Mouse (Mus musculus) MEL (cell line): ENCODE data around the gene Minos1. TPM values are rescaled to one million over a fixed set of nuclear protein-coding genes. Genes with fewer than 3 reads are reported as not detected.

Experiments used
- DNase-seq: peaks from one replicate; pipeline ENCODE4 v3.0.0; 2011; ENCODE audit warnings: low read depth, low spot score
- H3K27ac ChIP-seq: 2 replicates; pipeline ENCODE4 v1.5.1; 2012; ENCODE audit warnings: low read depth, mild to moderate bottlenecking, control low read depth, low read length, moderate library complexity; ENCODE audit not compliant: control insufficient read depth
- H3K27me3 ChIP-seq, 2 experiments: fragments of 150-350 bp in 1 of 2; sonication (generic) in 1 of 2; 2 replicates each; pipeline ENCODE4 v1.6.1; 2012; ENCODE audit warnings: low read length in 2 of 2, mild to moderate bottlenecking in 2 of 2, improper control_type of control experiment in 1 of 2, moderate library complexity in 1 of 2; ENCODE audit not compliant: insufficient read depth in 2 of 2, control insufficient read depth in 1 of 2
- H3K36me3 ChIP-seq, 2 experiments: 2 replicates each; pipeline ENCODE4 v1.6.1; 2012 to 2014; ENCODE audit warnings: low read length in 2 of 2, improper control_type of control experiment in 1 of 2, inconsistent platforms in 1 of 2, mild to moderate bottlenecking in 1 of 2; ENCODE audit not compliant: insufficient read depth in 2 of 2, control insufficient read depth in 1 of 2
- H3K4me1 ChIP-seq, 2 experiments: fragments of 150-350 bp in 1 of 2; sonication (generic) in 1 of 2; 2 replicates each; pipeline ENCODE4 v1.6.1; 2012; ENCODE audit warnings: low read length in 2 of 2, improper control_type of control experiment in 1 of 2, mild to moderate bottlenecking in 1 of 2; ENCODE audit not compliant: insufficient read depth in 2 of 2, control insufficient read depth in 1 of 2
- H3K4me3 ChIP-seq, 2 experiments: fragments of 150-350 bp in 1 of 2; sonication (generic) in 1 of 2; 2 replicates each; pipeline ENCODE4 v1.5.1; 2012; ENCODE audit warnings: low read depth in 2 of 2, low read length in 2 of 2, mild to moderate bottlenecking in 2 of 2, moderate library complexity in 2 of 2, control low read depth in 1 of 2, improper control_type of control experiment in 1 of 2; ENCODE audit not compliant: control insufficient read depth in 1 of 2, insufficient read depth in 1 of 2
- H3K79me2 ChIP-seq: 2 replicates; pipeline ENCODE4 v1.6.1; 2012; ENCODE audit warnings: mild to moderate bottlenecking, low read length, moderate library complexity; ENCODE audit not compliant: control insufficient read depth, poor library complexity, insufficient read depth
- H3K9ac ChIP-seq: 2 replicates; pipeline ENCODE4 v1.6.1; 2012; ENCODE audit warnings: low read depth, mild to moderate bottlenecking, control low read depth, low read length, moderate library complexity; ENCODE audit not compliant: control insufficient read depth, poor library complexity, severe bottlenecking
- H3K9me3 ChIP-seq: fragments of 150-350 bp; sonication (generic); replicated peaks from 2 replicates; pipeline ENCODE4 v1.6.1; 2012; ENCODE audit warnings: mild to moderate bottlenecking, low read length, improper control_type of control experiment, moderate library complexity; ENCODE audit not compliant: insufficient read depth
- E2F4 ChIP-seq: IDR thresholded peaks from 2 replicates; pipeline ENCODE4 v1.6.1; 2011; ENCODE audit warnings: low read depth, low read length, improper control_type of control experiment, borderline replicate concordance
- ELF1 ChIP-seq: IDR thresholded peaks from 2 replicates; pipeline ENCODE4 v1.6.1; 2014; ENCODE audit warnings: low read depth, mild to moderate bottlenecking, inconsistent platforms, low read length, improper control_type of control experiment, moderate library complexity
- EP300 ChIP-seq, 2 experiments: IDR thresholded peaks; 2 replicates each; pipeline ENCODE4 v1.6.1; 2011; ENCODE audit warnings: improper control_type of control experiment in 2 of 2, low read length in 2 of 2, low read depth in 1 of 2, mild to moderate bottlenecking in 1 of 2
- ETS1 ChIP-seq: IDR thresholded peaks from 2 replicates; pipeline ENCODE4 v1.6.1; 2012; ENCODE audit warnings: low read depth, mild to moderate bottlenecking, inconsistent platforms, low read length, improper control_type of control experiment, moderate library complexity
- HCFC1 ChIP-seq: IDR thresholded peaks from 2 replicates; pipeline ENCODE4 v1.6.1; 2012; ENCODE audit warnings: low read depth, mild to moderate bottlenecking, inconsistent platforms, low read length, improper control_type of control experiment, moderate library complexity
- JUND ChIP-seq: IDR thresholded peaks from 2 replicates; pipeline ENCODE4 v1.6.1; 2011; ENCODE audit warnings: low read depth, mild to moderate bottlenecking, improper control_type of control experiment, low read length
- MAFK ChIP-seq: IDR thresholded peaks from 2 replicates; pipeline ENCODE4 v1.6.1; 2011; ENCODE audit warnings: low read depth, mild to moderate bottlenecking, low read length, improper control_type of control experiment, borderline replicate concordance
- MAX ChIP-seq: IDR thresholded peaks from 2 replicates; pipeline ENCODE4 v1.6.1; 2011; ENCODE audit warnings: low read length, improper control_type of control experiment
- MAZ ChIP-seq: IDR thresholded peaks from 2 replicates; pipeline ENCODE4 v1.6.1; 2012; ENCODE audit warnings: low read depth, mild to moderate bottlenecking, inconsistent platforms, low read length, improper control_type of control experiment
- MXI1 ChIP-seq: IDR thresholded peaks from 2 replicates; pipeline ENCODE4 v1.6.1; 2011; ENCODE audit warnings: mild to moderate bottlenecking, low read depth, low read length, improper control_type of control experiment
- POLR2A ChIP-seq, 2 experiments: IDR thresholded peaks; 2 replicates each; pipeline ENCODE4 v1.6.1; 2011 to 2012; ENCODE audit warnings: low read length in 2 of 2, mild to moderate bottlenecking in 2 of 2, control low read depth in 1 of 2, improper control_type of control experiment in 1 of 2, low read depth in 1 of 2, moderate library complexity in 1 of 2; ENCODE audit not compliant: control insufficient read depth in 1 of 2, insufficient read depth in 1 of 2, poor library complexity in 1 of 2
- POLR2AphosphoS5 ChIP-seq: IDR thresholded peaks from 2 replicates; pipeline ENCODE4 v1.6.1; 2012; ENCODE audit warnings: low read depth, borderline replicate concordance, mild to moderate bottlenecking, inconsistent platforms, low read length, moderate library complexity, mixed read lengths
- RCOR1 ChIP-seq: IDR thresholded peaks from 2 replicates; pipeline ENCODE4 v1.6.1; 2012; ENCODE audit warnings: low read depth, mild to moderate bottlenecking, inconsistent platforms, low read length, improper control_type of control experiment
- TBP ChIP-seq: IDR thresholded peaks from 2 replicates; pipeline ENCODE4 v1.8.0; 2011; ENCODE audit warnings: low read depth, low read length, improper control_type of control experiment
- TCF12 ChIP-seq: IDR thresholded peaks from 2 replicates; pipeline ENCODE4 v1.6.1; 2014; ENCODE audit warnings: low read depth, mild to moderate bottlenecking, inconsistent platforms, low read length, improper control_type of control experiment, moderate library complexity
- UBTF ChIP-seq: IDR thresholded peaks from 2 replicates; pipeline ENCODE4 v1.6.1; 2012; ENCODE audit warnings: low read depth, mild to moderate bottlenecking, inconsistent platforms, low read length, improper control_type of control experiment, moderate library complexity, borderline replicate concordance; ENCODE audit not compliant: insufficient read depth
- USF1 ChIP-seq: IDR thresholded peaks from 2 replicates; pipeline ENCODE4 v1.6.1; 2014; ENCODE audit warnings: low read depth, mild to moderate bottlenecking, inconsistent platforms, low read length, improper control_type of control experiment, moderate library complexity
- USF2 ChIP-seq, 2 experiments: IDR thresholded peaks; 2 replicates each; pipeline ENCODE4 v1.6.1; 2011 to 2012; ENCODE audit warnings: improper control_type of control experiment in 2 of 2, low read length in 2 of 2, borderline replicate concordance in 1 of 2, inconsistent platforms in 1 of 2, low read depth in 1 of 2, mild to moderate bottlenecking in 1 of 2; ENCODE audit not compliant: insufficient read depth in 1 of 2
- polyA plus RNA-seq, 2 experiments: library from polyadenylated mRNA; stranded (reverse) in 1 of 2; unstranded in 1 of 2; fragments of >175 nt in 1 of 2; fragments of >200 nt in 1 of 2; gene quantifications; 2 replicates each; pipeline versions ENCODE4 v1.2.1 to v1.2.4; 2012; ENCODE audit warnings: low replicate concordance in 2 of 2, low read depth in 1 of 2; ENCODE audit not compliant: insufficient read length in 2 of 2, insufficient read depth in 1 of 2, missing spikeins in 1 of 2
- total RNA-seq: library from RNA; depleted of rRNA; stranded (reverse); fragments of 300-350 nt; gene quantifications from 2 replicates; pipeline ENCODE4 v1.2.3, GENCODE M21; 2012

Gene Minos1
- total and polyA plus RNA-seq, 3 experiments = 163 to 401 TPM; not detected in 1

- H3K4me1 ChIP-seq = no peaks in the 10 kb centered on the region
- no peak overlapping the region for H3K4me3 ChIP-seq
- H3K9ac ChIP-seq = no peak overlapping the region
- no peaks in the 10 kb centered on the region for H3K36me3 ChIP-seq
- peaks cover 0 to 1% of the 10 kb centered on the region in 2 experiments; a peak in 1 of 4 replicates for H3K27me3 ChIP-seq
- no peaks in the 10 kb centered on the region for H3K79me2 ChIP-seq
- no peak for TF ChIP-seq MAZ
- TF ChIP-seq POLR2A (IDR thresholded peaks at IDR 0.05; ENCODE audit: control insufficient read depth in 1 of 2, insufficient read depth in 1 of 2, low read depth in 1 of 2, low read length in 2 of 2, poor library complexity in 1 of 2) = no peak
- TF ChIP-seq ETS1 = no peak
- TF ChIP-seq RCOR1 = no peak
- TF ChIP-seq TBP = no peak
- TF ChIP-seq ELF1 = no peak
- TF ChIP-seq UBTF = no peak
- TF ChIP-seq TCF12 = no peak
- no peak for TF ChIP-seq JUND
- no peak for TF ChIP-seq USF2 (IDR thresholded peaks at IDR 0.05; ENCODE audit: borderline replicate concordance in 1 of 2, insufficient read depth in 1 of 2, low read depth in 1 of 2, low read length in 2 of 2)
- TF ChIP-seq E2F4 = no peak
- no peak for TF ChIP-seq MAX
- TF ChIP-seq POLR2AphosphoS5 = no peak
- TF ChIP-seq HCFC1 = no peak
- no peak for TF ChIP-seq MXI1
- no peak overlapping the region for H3K27ac ChIP-seq
- DNase-seq = no peak
- H3K9me3 ChIP-seq = no peaks in the 10 kb centered on the region
Measured at GRCm38 (mm10) chr4:139081270-139081931, 49.5 kb downstream of the Minos1 start.

- Histone ChIP-seq H3K4me1 (no peaks in the 10 kb centered on the region), H3K27ac (no peak overlapping the region), H3K9ac (no peak overlapping the region), H3K79me2 (no peaks in the 10 kb centered on the region), H3K27me3 (peaks cover 0 to 1% of the 10 kb centered on the region in 2 experiments; a peak in 1 of 4 replicates), H3K36me3 (no peaks in the 10 kb centered on the region), H3K9me3 (no peaks in the 10 kb centered on the region), H3K4me3 (no peak overlapping the region)
- no peak for TF ChIP-seq EP300 (IDR thresholded peaks at IDR 0.05; ENCODE audit: low read depth in 1 of 2, low read length in 2 of 2)
- no peak for TF ChIP-seq MAFK
- no peak for TF ChIP-seq USF1
- no peak for DNase-seq
Measured at GRCm38 (mm10) chr4:139080259-139080658, 50.7 kb downstream of the Minos1 start.
